Mouse (Mus musculus) hindbrain, postnatal 0 days (tissue): ENCODE data around the gene Layn. TPM values are rescaled to one million over a fixed set of nuclear protein-coding genes. Genes with fewer than 3 reads are reported as not detected.

Source experiments
- ATAC-seq: fragments of 200-750 bp; cut with Nextera tagmentation; 2 replicates; pipeline ENCODE4 v1.8.0; 2017; ENCODE audit warnings: mild to moderate bottlenecking, moderate TSS enrichment, moderate library complexity
- DNase-seq: peaks from one replicate; pipeline ENCODE4 v3.0.0-alpha.2; 2015; ENCODE audit warnings: low spot score
- H3K27ac ChIP-seq: fragments of 300-500 bp; sonication (generic); 2 replicates; pipeline ENCODE4 v1.5.1; 2014; ENCODE audit warnings: mild to moderate bottlenecking
- H3K27me3 ChIP-seq: fragments of 300-500 bp; sonication (generic); 2 replicates; pipeline ENCODE4 v1.6.1; 2014; ENCODE audit warnings: low read length, mixed read lengths; ENCODE audit not compliant: insufficient read depth
- H3K36me3 ChIP-seq: fragments of 300-500 bp; sonication (generic); 2 replicates; pipeline ENCODE4 v1.6.1; 2014; ENCODE audit warnings: low read length, mixed read lengths; ENCODE audit not compliant: insufficient read depth
- H3K4me1 ChIP-seq: fragments of 300-500 bp; sonication (generic); 2 replicates; pipeline ENCODE4 v1.6.1; 2014; ENCODE audit warnings: antibody characterized with exemption, low read length, mixed read lengths; ENCODE audit not compliant: insufficient read depth
- H3K4me2 ChIP-seq: fragments of 300-500 bp; sonication (generic); 2 replicates; pipeline ENCODE4 v1.6.1; 2014; ENCODE audit warnings: low read depth, mild to moderate bottlenecking, low read length, moderate library complexity, mixed read lengths
- H3K4me3 ChIP-seq: fragments of 300-500 bp; sonication (generic); 2 replicates; pipeline ENCODE4 v1.5.1; 2014; ENCODE audit warnings: low read length
- H3K9ac ChIP-seq: fragments of 300-500 bp; sonication (generic); replicated peaks from 2 replicates; pipeline ENCODE4 v1.6.1; 2014; ENCODE audit warnings: mild to moderate bottlenecking, low read length, moderate library complexity, mixed read lengths
- H3K9me3 ChIP-seq: fragments of 300-500 bp; sonication (generic); 2 replicates; pipeline ENCODE4 v1.6.1; 2016; ENCODE audit warnings: low read length, mixed read lengths
- CTCF ChIP-seq: IDR thresholded peaks from 2 replicates; pipeline ENCODE4 v1.5.1; 2016; ENCODE audit warnings: antibody characterized with exemption, control low read depth, low read depth
- WGBS: fragments of 180-500 bp; shearing (Covaris S2); extraction: QIAGEN DNeasy Blood & Tissue Kit; methylation state at CpG from one replicate; pipeline ENCODE4 v1.1.7; 2014; 5-methylcytosine and 5-hydroxymethylcytosine counted together
- polyA plus RNA-seq: library from polyadenylated mRNA; unstranded; fragments of >200 nt; fragmentation: Nextera tagmentation; extraction: Ambion mirVana; gene quantifications from 2 replicates; pipeline ENCODE4 v1.2.1, GENCODE M21; 2015
- total RNA-seq: library from RNA; depleted of rRNA; stranded (reverse); fragments of >200 nt; gene quantifications from 2 replicates; pipeline ENCODE4 v1.2.3, GENCODE M21; 2014

Gene Layn
- total and polyA plus RNA-seq, 2 experiments from 2014 or later = 2.0 to 4.5 TPM

GRCm38 (mm10) chr9:51019670-51020069 is 57.2 kb downstream of the Layn start:
- H3K9ac ChIP-seq = no peak overlapping the region
- H3K9me3 ChIP-seq = no peaks in the 10 kb centered on the region
- H3K4me1 ChIP-seq = no peaks in the 10 kb centered on the region
- WGBS = 76% methylated on average over 7 of the region's 7 CpGs
- no peak overlapping the region for H3K27ac ChIP-seq
- H3K4me2 ChIP-seq = no peak overlapping the region
- no peak for TF ChIP-seq CTCF
- no peaks in the 10 kb centered on the region for H3K36me3 ChIP-seq
- no peak for ATAC-seq
- DNase-seq = no peak
- H3K4me3 ChIP-seq = no peak overlapping the region
- H3K27me3 ChIP-seq = no peaks in the 10 kb centered on the region

- Histone ChIP-seq H3K9me3 (no peaks in the 10 kb centered on the region), H3K27ac (no peak overlapping the region), H3K4me1 (no peaks in the 10 kb centered on the region), H3K9ac (no peak overlapping the region), H3K27me3 (no peaks in the 10 kb centered on the region), H3K36me3 (no peaks in the 10 kb centered on the region), H3K4me2 (no peak overlapping the region), H3K4me3 (no peak overlapping the region)
- WGBS = 63% methylated on average over 4 of the region's 4 CpGs
- no peak for ATAC-seq
- TF ChIP-seq CTCF = no peak
- no peak for DNase-seq
These were observed 61.2 kb downstream of the Layn start for GRCm38 (mm10) chr9:51015732-51016131.

GRCm38 (mm10) chr9:51013644-51014043 is 63.2 kb downstream of the Layn start:
- no peaks in the 10 kb centered on the region for H3K9me3 ChIP-seq
- 89% methylated on average over 1 of the region's 1 CpGs for WGBS
- no peak overlapping the region for H3K4me3 ChIP-seq
- DNase-seq = no peak
- no peak overlapping the region for H3K4me2 ChIP-seq
- TF ChIP-seq CTCF = no peak
- H3K9ac ChIP-seq = no peak overlapping the region
- no peaks in the 10 kb centered on the region for H3K27me3 ChIP-seq
- H3K27ac ChIP-seq = no peak overlapping the region
- no peaks in the 10 kb centered on the region for H3K4me1 ChIP-seq
- no peaks in the 10 kb centered on the region for H3K36me3 ChIP-seq
- ATAC-seq = no peak

DNA sequence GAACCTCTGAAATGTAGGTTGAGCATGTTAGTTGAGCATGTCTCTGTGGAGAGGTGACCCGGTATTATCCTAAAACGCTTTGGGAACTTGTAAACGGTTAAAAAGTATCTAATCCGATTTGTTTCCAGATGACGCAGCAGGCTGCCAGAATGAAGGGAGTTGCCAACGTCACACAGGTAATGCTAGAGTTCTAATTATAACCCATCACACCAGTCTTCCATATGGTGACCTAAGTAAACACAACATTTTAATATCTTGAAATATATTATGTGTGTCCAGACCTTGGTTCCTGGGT is 67.3 kb downstream of the Layn start:
- Histone ChIP-seq H3K27me3 (no peaks in the 10 kb centered on the region), H3K4me1 (no peaks in the 10 kb centered on the region), H3K9me3 (no peaks in the 10 kb centered on the region), H3K9ac (0 out of 2 replicates have a peak overlapping the region, but pooled peaks have one; percentile 89), H3K36me3 (no peaks in the 10 kb centered on the region), H3K4me2 (peak overlapping the region; percentile 77), H3K4me3 (peak overlapping the region; percentile 96), H3K27ac (no peak overlapping the region)
- DNase-seq = no peak
- ATAC-seq = no peak
- WGBS = 2% methylated on average over 6 of the region's 6 CpGs
- no peak for TF ChIP-seq CTCF

DNA sequence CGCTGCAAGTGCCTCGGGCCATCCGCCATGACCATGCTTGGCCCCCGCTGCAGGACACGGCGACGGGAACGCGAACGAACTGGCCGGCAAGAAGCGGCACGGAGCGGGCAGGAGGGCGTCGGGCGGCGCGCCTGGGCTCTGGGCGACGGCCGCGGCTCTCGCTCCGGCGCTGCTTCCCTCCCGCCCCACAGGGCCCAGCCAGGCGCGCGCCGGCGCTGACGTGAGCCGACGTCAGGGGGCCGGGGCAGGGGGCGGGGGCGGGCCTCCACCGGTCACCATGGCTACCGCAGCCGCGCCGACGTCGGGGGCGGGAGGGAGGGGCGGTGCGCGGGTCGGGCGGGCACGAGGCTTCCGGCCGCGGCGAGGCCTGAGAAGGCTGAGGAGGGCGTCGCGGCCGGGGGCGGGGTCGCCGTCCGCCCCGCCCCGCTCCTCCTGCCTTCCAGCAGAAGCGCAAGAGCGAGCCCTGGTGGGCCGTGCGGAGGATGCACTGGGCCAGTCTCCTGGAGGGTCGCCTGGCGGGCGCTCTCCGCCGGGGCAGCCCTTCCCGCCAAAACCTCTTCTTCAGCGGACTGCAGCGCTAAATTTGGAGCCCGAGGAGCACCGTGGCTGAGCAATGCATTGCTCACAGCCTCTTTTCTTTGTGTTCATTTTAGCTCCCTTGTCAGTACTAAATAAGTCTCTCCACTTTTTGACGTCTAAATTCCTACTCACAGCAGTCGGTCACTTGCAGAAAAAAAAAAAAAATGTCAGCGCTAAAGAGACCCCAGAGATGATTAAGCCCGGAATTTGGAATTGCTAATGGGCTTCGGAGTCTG is 67.8 kb downstream of the Layn start, which contains the start of gene Sik2:
Gene Sik2, minus strand, starts transcription at position 233 of the 815 bp plus-strand sequence.
- no peaks in the 10 kb centered on the region for H3K27me3 ChIP-seq
- DNase-seq (peak; percentile 97), ATAC-seq (peak; percentile 98)
- WGBS = under 1% methylated on average over 35 of the region's 85 CpGs
- H3K4me2 ChIP-seq = peak within 1 kb of the TSS; percentile 77
- H3K9me3 ChIP-seq = no peaks in the 10 kb centered on the region
- H3K36me3 ChIP-seq = no peaks in the 10 kb centered on the region
- peak within 1 kb of the TSS; percentile 86 for H3K27ac ChIP-seq
- H3K4me1 ChIP-seq = no peaks in the 10 kb centered on the region
- peak within 1 kb of the TSS; percentile 96 for H3K4me3 ChIP-seq
- H3K9ac ChIP-seq = peak within 1 kb of the TSS; percentile 89
- peak; percentile 82 for TF ChIP-seq CTCF

GRCm38 (mm10) chr9:51008068-51008840 is 68.6 kb downstream of the Layn start:
- under 1% methylated on average over 51 of the region's 65 CpGs for WGBS
- peak overlapping the region; percentile 77 for H3K4me2 ChIP-seq
- peak overlapping the region; percentile 86 for H3K27ac ChIP-seq
- no peaks in the 10 kb centered on the region for H3K4me1 ChIP-seq
- H3K27me3 ChIP-seq = no peaks in the 10 kb centered on the region
- TF ChIP-seq CTCF = no peak
- H3K9ac ChIP-seq = peak overlapping the region; percentile 89
- no peaks in the 10 kb centered on the region for H3K36me3 ChIP-seq
- DNase-seq = peak; percentile 31
- H3K9me3 ChIP-seq = no peaks in the 10 kb centered on the region
- H3K4me3 ChIP-seq = peak overlapping the region; percentile 96
- ATAC-seq = peak; percentile 44
